Mouse (Mus musculus) urinary bladder, postnatal 36 days (tissue): ENCODE measurements around the gene Nphp3.

Experiments
- DNase-seq, 2 experiments: peaks; one replicate each; pipeline ENCODE4 v3.0.0; 2022; ENCODE audit warnings: low spot score in 2 of 2, mixed read lengths in 1 of 2

Gene Nphp3

GRCm38 (mm10) chr9:104063244-104063961 lies 61.1 kb downstream of the Nphp3 start, which contains the start of gene Acad11:
Gene Acad11 (plus strand): TSS chr9:104063377.
- DNase-seq, result peak; percentile 79 to 86

- DNase-seq, result no peak
Measured at GRCm38 (mm10) chr9:104064571-104064970, 62.2 kb downstream of the Nphp3 start.

GRCm38 (mm10) chr9:104070241-104070640 lies 67.9 kb downstream of the Nphp3 start:
- DNase-seq, result no peak

- no peak for DNase-seq
Measured at GRCm38 (mm10) chr9:104070863-104071604, 68.7 kb downstream of the Nphp3 start.

GRCm38 (mm10) chr9:104075808-104076207 lies 73.5 kb downstream of the Nphp3 start:
- no peak for DNase-seq

- no peak for DNase-seq
Measured at GRCm38 (mm10) chr9:104078780-104079179, 76.4 kb downstream of the Nphp3 start.

- peak; percentile 53 to 56 for DNase-seq
Measured at GRCm38 (mm10) chr9:104079379-104079778, 77.0 kb downstream of the Nphp3 start.

- no peak for DNase-seq
Measured at GRCm38 (mm10) chr9:104080038-104080437, 77.7 kb downstream of the Nphp3 start.

GRCm38 (mm10) chr9:104085730-104086429 lies 83.5 kb downstream of the Nphp3 start:
- DNase-seq, result peak; percentile 39 to 48

- DNase-seq, result no peak
Measured at GRCm38 (mm10) chr9:104088555-104088954, 86.2 kb downstream of the Nphp3 start.

- no peak for DNase-seq
Measured at GRCm38 (mm10) chr9:104092945-104093344, 90.6 kb downstream of the Nphp3 start.
